In the genomic region with DNA sequence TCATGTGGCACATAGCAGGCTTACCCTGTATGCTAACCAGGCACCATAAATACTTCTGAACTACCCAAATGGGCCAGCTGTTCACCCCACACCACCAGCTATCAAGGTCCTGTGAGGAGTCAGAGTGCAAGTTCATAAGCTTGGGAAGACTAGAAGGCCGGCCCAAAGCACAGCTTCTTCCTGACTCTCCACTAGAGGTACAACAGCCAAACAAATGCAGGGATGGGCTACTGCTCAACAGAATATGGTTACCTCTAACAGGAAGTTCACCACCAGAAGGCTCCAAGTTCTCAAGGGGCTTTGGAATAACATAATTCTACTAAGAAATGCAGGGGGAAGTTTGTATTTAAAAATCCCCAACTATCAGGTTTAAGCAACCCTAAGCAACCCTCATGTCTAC, we compare ENCODE assay signal across 7 mouse cellular contexts. TPM values are rescaled to one million over a fixed set of nuclear protein-coding genes. Genes with fewer than 3 reads are reported as not detected.
DNase-seq lines count a peak whose midpoint lies in the region; ATAC-seq and TF ChIP-seq lines count a peak whose summit lies in the region.

No protein-coding gene starts in this region.

- no peak for DNase-seq in lung, adult 18-20 months
- no peak for DNase-seq in cerebellum, postnatal 25 days

- peak overlapping the region; percentile 98 for H3K4me3 ChIP-seq in lung, embryonic 16.5 days (ENCODE audit: low read length)
- H3K4me3 ChIP-seq in embryonic facial prominence, embryonic 12.5 days, result peak overlapping the region; percentile 99
- peak overlapping the region; percentile 81 for H3K4me3 ChIP-seq in intestine, postnatal 0 days (ENCODE audit: low read depth, low read length)
- no peak overlapping the region; the same call in 1 of the 2 replicates for H3K4me3 ChIP-seq in small intestine, adult 2 months (ENCODE audit: low read depth, low read length)

- peak overlapping the region; percentile 100 for H3K9ac ChIP-seq in lung, embryonic 16.5 days (ENCODE audit: low read length)
- H3K9ac ChIP-seq in embryonic facial prominence, embryonic 12.5 days, result peak overlapping the region; percentile 100
- peak overlapping the region; percentile 98 for H3K9ac ChIP-seq in intestine, postnatal 0 days (ENCODE audit: low read depth, low read length)

- no peak for TF ChIP-seq POLR2A in small intestine, adult 2 months (IDR thresholded peaks at IDR 0.05; ENCODE audit: low read depth, low read length)

- TF ChIP-seq CTCF in intestine, postnatal 0 days (IDR thresholded peaks at IDR 0.05; ENCODE audit: low read depth), result no peak
- no peak for TF ChIP-seq CTCF in small intestine, adult 2 months (IDR thresholded peaks at IDR 0.05; ENCODE audit: extremely low read depth, insufficient read length, insufficient replicate concordance, low read depth, low read length)

- H3K4me1 ChIP-seq in lung, embryonic 16.5 days (replicated peaks; ENCODE audit: control insufficient read depth, insufficient read depth, low read length), result peaks cover 29% of the 10 kb centered on the region
- peaks cover 30% of the 10 kb centered on the region for H3K4me1 ChIP-seq in embryonic facial prominence, embryonic 12.5 days
- peaks cover 18% of the 10 kb centered on the region for H3K4me1 ChIP-seq in intestine, postnatal 0 days (replicated peaks; ENCODE audit: control insufficient read depth, insufficient read depth, low read length)
- peaks cover 39% of the 10 kb centered on the region for H3K4me1 ChIP-seq in small intestine, adult 2 months (ENCODE audit: control insufficient read depth, insufficient read depth, insufficient read length, low read length)

- no peak for ATAC-seq in lung, embryonic 16.5 days (ENCODE audit: low read depth)
- ATAC-seq in embryonic facial prominence, embryonic 12.5 days (ENCODE audit: insufficient number of reproducible peaks, insufficient read depth, low FRiP score, low TSS enrichment), result no peak
- ATAC-seq in intestine, postnatal 0 days, result no peak
- ATAC-seq in granulocyte monocyte progenitor cell, adult 5-6 weeks (replicated peaks; ENCODE audit: poor library complexity, severe bottlenecking), result no peak

- peak overlapping the region; percentile 96; the same call in 1 of the 2 replicates for H3K27ac ChIP-seq in lung, embryonic 16.5 days (ENCODE audit: low read length)
- H3K27ac ChIP-seq in embryonic facial prominence, embryonic 12.5 days, result no peak overlapping the region
- peak overlapping the region; percentile 95 for H3K27ac ChIP-seq in intestine, postnatal 0 days (ENCODE audit: low read depth, low read length)
- peak overlapping the region; percentile 47; the same call in 1 of the 2 replicates for H3K27ac ChIP-seq in small intestine, adult 2 months (ENCODE audit: insufficient read depth, low read depth, low read length)

- no peaks in the 10 kb centered on the region for H3K9me3 ChIP-seq in lung, embryonic 16.5 days (ENCODE audit: control insufficient read depth, low read length)
- no peaks in the 10 kb centered on the region for H3K9me3 ChIP-seq in embryonic facial prominence, embryonic 12.5 days
- H3K9me3 ChIP-seq in intestine, postnatal 0 days (ENCODE audit: control insufficient read depth), result no peaks in the 10 kb centered on the region

- H3K4me2 ChIP-seq in lung, embryonic 16.5 days (ENCODE audit: low read depth, low read length), result peak overlapping the region; percentile 97
- H3K4me2 ChIP-seq in embryonic facial prominence, embryonic 12.5 days (replicated peaks), result peak overlapping the region; percentile 95
- H3K4me2 ChIP-seq in intestine, postnatal 0 days (replicated peaks; ENCODE audit: low read depth), result peak overlapping the region; percentile 73

- H3K36me3 ChIP-seq in lung, embryonic 16.5 days (ENCODE audit: control insufficient read depth, insufficient read depth, low read length), result peaks cover 12% of the 10 kb centered on the region
- H3K36me3 ChIP-seq in embryonic facial prominence, embryonic 12.5 days, result peaks cover 13% of the 10 kb centered on the region; the same call in 1 of the 2 replicates
- peaks cover 11% of the 10 kb centered on the region for H3K36me3 ChIP-seq in intestine, postnatal 0 days (ENCODE audit: control insufficient read depth, insufficient read depth)
- H3K36me3 ChIP-seq in small intestine, adult 2 months (ENCODE audit: control insufficient read depth, insufficient read depth, low read length), result peaks cover 9% of the 10 kb centered on the region; the same call in 1 of the 2 replicates

- H3K27me3 ChIP-seq in lung, embryonic 16.5 days (ENCODE audit: control insufficient read depth, insufficient read depth, low read depth, low read length), result no peaks in the 10 kb centered on the region
- H3K27me3 ChIP-seq in embryonic facial prominence, embryonic 12.5 days, result no peaks in the 10 kb centered on the region
- no peaks in the 10 kb centered on the region for H3K27me3 ChIP-seq in intestine, postnatal 0 days (replicated peaks; ENCODE audit: control insufficient read depth, insufficient read depth, low read length)
- no peaks in the 10 kb centered on the region for H3K27me3 ChIP-seq in small intestine, adult 2 months (ENCODE audit: control insufficient read depth, insufficient read depth, low read length)

- 12% methylated on average over 1 of the region's 1 CpGs for WGBS in lung, embryonic 16.5 days
- 40% methylated on average over 1 of the region's 1 CpGs for WGBS in embryonic facial prominence, embryonic 12.5 days
- WGBS in intestine, postnatal 0 days, result 3% methylated on average over 1 of the region's 1 CpGs
- WGBS in small intestine, adult 2 months, result 3% methylated on average over 1 of the region's 1 CpGs

RNA-seq across cellular contexts. Expression of gene Csnk1d, which starts 1.6 kb away (rescaled TPM):
- 120 and 121 TPM in 2 replicates for polyA plus RNA-seq in lung, embryonic 16.5 days (2015; fragmentation: Nextera tagmentation; extraction: Ambion mirVana)
- 159 and 160 TPM in 2 replicates for polyA plus RNA-seq in embryonic facial prominence, embryonic 12.5 days (2016; fragmentation: Nextera tagmentation; extraction: Ambion mirVana)
- 62.0 and 65.6 TPM in 2 replicates for polyA plus RNA-seq in intestine, postnatal 0 days (2015; fragmentation: Nextera tagmentation; extraction: Ambion mirVana)
- polyA plus RNA-seq in small intestine, adult 2 months (2012; rRNA removed), result 26.5 and 60.8 TPM in 2 replicates
- total RNA-seq in granulocyte monocyte progenitor cell, adult 5-6 weeks (2014; fragmentation: Nextera tagmentation), result 53.7 and 63.6 TPM in 2 replicates
- total RNA-seq in granulocyte monocyte progenitor cell, adult 5-6 weeks (2017), result 68.2 and 70.6 TPM in 2 replicates

RNA-seq across cellular contexts. Expression of gene Slc16a3, which starts 41.2 kb away (rescaled TPM):
- 52.2 and 62.5 TPM in 2 replicates for polyA plus RNA-seq in lung, embryonic 16.5 days (2015; fragmentation: Nextera tagmentation; extraction: Ambion mirVana)
- polyA plus RNA-seq in embryonic facial prominence, embryonic 12.5 days (2016; fragmentation: Nextera tagmentation; extraction: Ambion mirVana), result 46.2 and 46.9 TPM in 2 replicates
- 7.2 and 8.0 TPM in 2 replicates for polyA plus RNA-seq in intestine, postnatal 0 days (2015; fragmentation: Nextera tagmentation; extraction: Ambion mirVana)
- polyA plus RNA-seq in small intestine, adult 2 months (2012; rRNA removed), result 56.8 and 68.9 TPM in 2 replicates
- total RNA-seq in granulocyte monocyte progenitor cell, adult 5-6 weeks (2014; fragmentation: Nextera tagmentation), result 5.0 and 11.3 TPM in 2 replicates
- total RNA-seq in granulocyte monocyte progenitor cell, adult 5-6 weeks (2017), result 4.1 and 4.7 TPM in 2 replicates

RNA-seq across cellular contexts. Expression of gene Cd7, which starts 49.7 kb away (rescaled TPM):
- 1.3 and 1.8 TPM in 2 replicates for polyA plus RNA-seq in lung, embryonic 16.5 days (2015; fragmentation: Nextera tagmentation; extraction: Ambion mirVana)
- polyA plus RNA-seq in embryonic facial prominence, embryonic 12.5 days (2016; fragmentation: Nextera tagmentation; extraction: Ambion mirVana), result 0.32 and 0.38 TPM in 2 replicates
- 2.2 and 2.3 TPM in 2 replicates for polyA plus RNA-seq in intestine, postnatal 0 days (2015; fragmentation: Nextera tagmentation; extraction: Ambion mirVana)
- 41.0 and 57.7 TPM in 2 replicates for polyA plus RNA-seq in small intestine, adult 2 months (2012; rRNA removed)
- 6.1 TPM in 1 of 2 replicates, not detected in the other for total RNA-seq in granulocyte monocyte progenitor cell, adult 5-6 weeks (2014; fragmentation: Nextera tagmentation)
- not detected in 2 replicates for total RNA-seq in granulocyte monocyte progenitor cell, adult 5-6 weeks (2017)

RNA-seq across cellular contexts. Expression of gene Ccdc57, which starts 56.9 kb away (rescaled TPM):
- 6.4 TPM in 2 replicates for polyA plus RNA-seq in lung, embryonic 16.5 days (2015; fragmentation: Nextera tagmentation; extraction: Ambion mirVana)
- polyA plus RNA-seq in embryonic facial prominence, embryonic 12.5 days (2016; fragmentation: Nextera tagmentation; extraction: Ambion mirVana), result 7.2 and 7.5 TPM in 2 replicates
- 1.1 and 1.3 TPM in 2 replicates for polyA plus RNA-seq in intestine, postnatal 0 days (2015; fragmentation: Nextera tagmentation; extraction: Ambion mirVana)
- 0.43 and 0.84 TPM in 2 replicates for polyA plus RNA-seq in small intestine, adult 2 months (2012; rRNA removed)
- 4.6 and 5.2 TPM in 2 replicates for total RNA-seq in granulocyte monocyte progenitor cell, adult 5-6 weeks (2014; fragmentation: Nextera tagmentation)
- total RNA-seq in granulocyte monocyte progenitor cell, adult 5-6 weeks (2017), result 5.6 and 6.9 TPM in 2 replicates

Comparison
In these comparisons a context has a peak if more than half of its experiments do, and no peak if none do; other contexts are left out.
1. RNA of gene Cd7, which starts 49.7 kb away (polyA plus RNA-seq): 41.0 to 57.7 TPM in small intestine, adult 2 months; 2.2 to 2.3 TPM in intestine, postnatal 0 days, 1.3 to 1.8 TPM in lung, embryonic 16.5 days and 0.32 to 0.38 TPM in embryonic facial prominence, embryonic 12.5 days; every median in the first group is over 10 times any median in the second.
2. Peak in every context shown above with its lines, with median percentiles within 50 percentile points of each other: H3K4me2 ChIP-seq and H3K9ac ChIP-seq.